Mouse (Mus musculus) neural tube, embryonic 11.5 days (tissue): Measurements from ENCODE around the gene Olfr1261. TPM values are rescaled to one million over a fixed set of nuclear protein-coding genes. Genes with fewer than 3 reads are reported as not detected.

Source experiments
- ATAC-seq: fragments of 200-750 bp; cut with Nextera tagmentation; 2 replicates; pipeline ENCODE4 v1.8.0; 2017; ENCODE audit warnings: moderate number of reproducible peaks, mild to moderate bottlenecking, moderate TSS enrichment, moderate library complexity; ENCODE audit not compliant: insufficient read depth, low FRiP score, low TSS enrichment
- DNase-seq: peaks from one replicate; pipeline ENCODE4 v3.0.0-alpha.2; 2015; ENCODE audit warnings: low spot score
- H3K27ac ChIP-seq: fragments of 300-500 bp; sonication (generic); 2 replicates; pipeline ENCODE4 v1.5.1; 2014; ENCODE audit warnings: low read depth, mild to moderate bottlenecking, low read length
- H3K27me3 ChIP-seq: fragments of 300-500 bp; sonication (generic); 2 replicates; pipeline ENCODE4 v1.6.1; 2014; ENCODE audit warnings: mild to moderate bottlenecking, low read length, mixed read lengths; ENCODE audit not compliant: control insufficient read depth, insufficient read depth
- H3K36me3 ChIP-seq: fragments of 300-500 bp; sonication (generic); 2 replicates; pipeline ENCODE4 v1.6.1; 2014; ENCODE audit warnings: mild to moderate bottlenecking, low read length, moderate library complexity, mixed read lengths; ENCODE audit not compliant: control insufficient read depth, insufficient read depth
- H3K4me1 ChIP-seq: fragments of 300-500 bp; sonication (generic); 2 replicates; pipeline ENCODE4 v1.6.1; 2014; ENCODE audit warnings: low read length, mixed read lengths; ENCODE audit not compliant: control insufficient read depth, insufficient read depth
- H3K4me2 ChIP-seq: fragments of 300-500 bp; sonication (generic); 2 replicates; pipeline ENCODE4 v1.6.1; 2014; ENCODE audit warnings: low read depth, mild to moderate bottlenecking, moderate library complexity
- H3K4me3 ChIP-seq: fragments of 300-500 bp; sonication (generic); 2 replicates; pipeline ENCODE4 v1.5.1; 2014; ENCODE audit warnings: low read depth, low read length
- H3K9ac ChIP-seq: fragments of 300-500 bp; sonication (generic); 2 replicates; pipeline ENCODE4 v1.6.1; 2014; ENCODE audit warnings: mild to moderate bottlenecking, low read length
- H3K9me3 ChIP-seq: fragments of 300-500 bp; sonication (generic); 2 replicates; pipeline ENCODE4 v1.6.1; 2016; ENCODE audit warnings: low read length; ENCODE audit not compliant: control insufficient read depth
- WGBS: fragments of 180-500 bp; shearing (Covaris S2); extraction: QIAGEN DNeasy Blood & Tissue Kit; methylation state at CpG from one replicate; pipeline ENCODE4 v1.1.7; 2014; 5-methylcytosine and 5-hydroxymethylcytosine counted together
- polyA plus RNA-seq: library from polyadenylated mRNA; unstranded; fragments of >200 nt; fragmentation: Nextera tagmentation; extraction: Ambion mirVana; gene quantifications from 2 replicates; pipeline ENCODE4 v1.2.1, GENCODE M21; 2014

Olfr1261 gene
- not detected in 2 replicates for polyA plus RNA-seq

GRCm38 (mm10) chr2:89990921-89991320, at the start of gene Olfr1261:
Olfr1261 (plus strand) TSS chr2:89991221.
- no peaks in the 10 kb centered on the region for H3K4me1 ChIP-seq
- no peaks in the 10 kb centered on the region for H3K9me3 ChIP-seq
- no peak for DNase-seq
- no peak within 1 kb of the TSS for H3K4me2 ChIP-seq
- H3K27ac ChIP-seq, result no peak within 1 kb of the TSS
- H3K36me3 ChIP-seq, result no peaks in the 10 kb centered on the region
- no peak for ATAC-seq
- H3K9ac ChIP-seq, result no peak within 1 kb of the TSS
- no peak within 1 kb of the TSS for H3K4me3 ChIP-seq
- no peaks in the 10 kb centered on the region for H3K27me3 ChIP-seq

DNA sequence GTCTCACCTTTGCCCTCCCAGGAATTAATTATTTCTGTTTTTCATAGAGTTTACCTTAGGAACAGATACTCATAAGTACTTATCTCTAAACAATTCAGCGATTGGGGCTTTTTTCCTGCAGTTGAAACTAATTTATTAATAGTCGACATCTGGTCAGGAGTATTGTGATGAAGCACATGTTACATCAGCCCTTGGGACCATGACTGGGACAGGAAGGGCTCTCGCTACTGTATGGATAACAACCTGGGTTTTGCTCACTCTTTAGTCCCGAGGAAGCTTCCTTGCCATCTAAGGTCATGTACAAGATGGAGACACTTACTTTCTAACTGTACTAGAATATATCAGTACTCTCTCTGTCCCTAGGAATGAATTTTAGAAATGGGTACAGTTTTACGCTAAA, 42.5 kb upstream of the Olfr1261 start, which contains the start of gene Olfr1259:
Gene Olfr1259 (minus strand): TSS at position 101 of the 400 bp plus-strand sequence.
- H3K9ac ChIP-seq, result no peak within 1 kb of the TSS
- DNase-seq (no peak), ATAC-seq (no peak)
- H3K4me2 ChIP-seq, result no peak within 1 kb of the TSS
- no peaks in the 10 kb centered on the region for H3K9me3 ChIP-seq
- H3K36me3 ChIP-seq, result no peaks in the 10 kb centered on the region
- H3K4me3 ChIP-seq, result no peak within 1 kb of the TSS
- no peak within 1 kb of the TSS for H3K27ac ChIP-seq
- H3K4me1 ChIP-seq, result no peaks in the 10 kb centered on the region
- H3K27me3 ChIP-seq, result no peaks in the 10 kb centered on the region
- 87% methylated on average over 5 of the region's 5 CpGs for WGBS

GRCm38 (mm10) chr2:89974184-89974583, 16.8 kb upstream of the Olfr1261 start, which contains the start of gene Olfr1260:
Olfr1260 (plus strand) TSS chr2:89974340.
- H3K4me2 ChIP-seq, result no peak within 1 kb of the TSS
- 72% methylated on average over 2 of the region's 2 CpGs for WGBS
- ATAC-seq, result no peak

DNA sequence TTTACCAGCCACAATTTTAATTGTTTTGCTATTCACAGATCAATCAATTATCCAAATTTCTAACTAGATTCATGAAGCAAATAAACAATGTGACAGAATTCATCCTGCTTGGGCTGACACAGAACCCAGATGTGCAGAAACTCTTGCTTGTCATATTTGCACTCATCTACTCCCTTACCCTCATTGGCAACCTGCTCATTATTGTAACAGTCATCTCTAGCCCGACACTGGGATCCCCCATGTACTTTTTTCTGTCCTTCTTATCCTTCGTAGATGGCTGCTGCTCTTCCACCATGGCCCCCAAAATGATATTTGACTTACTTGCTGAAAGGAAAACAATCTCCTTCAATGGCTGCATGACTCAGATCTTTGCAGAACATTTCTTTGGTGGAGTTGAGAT, 13.3 kb upstream of the Olfr1261 start:
- ATAC-seq (no peak), DNase-seq (no peak)
- H3K36me3 ChIP-seq, result no peaks in the 10 kb centered on the region
- no peak overlapping the region for H3K9ac ChIP-seq
- no peaks in the 10 kb centered on the region for H3K4me1 ChIP-seq
- WGBS, result 85% methylated on average over 2 of the region's 2 CpGs
- H3K27ac ChIP-seq, result no peak overlapping the region
- no peak overlapping the region for H3K4me2 ChIP-seq
- no peak overlapping the region for H3K4me3 ChIP-seq
- H3K27me3 ChIP-seq, result no peaks in the 10 kb centered on the region
- H3K9me3 ChIP-seq, result no peaks in the 10 kb centered on the region

More at GRCm38 (mm10) chr2:89974184-89974583, 16.8 kb upstream of the Olfr1261 start, which contains the start of gene Olfr1260:
- Histone ChIP-seq H3K27ac (no peak within 1 kb of the TSS), H3K9me3 (no peaks in the 10 kb centered on the region), H3K27me3 (no peaks in the 10 kb centered on the region), H3K36me3 (no peaks in the 10 kb centered on the region), H3K4me3 (no peak within 1 kb of the TSS), H3K9ac (no peak within 1 kb of the TSS), H3K4me1 (no peaks in the 10 kb centered on the region)
- DNase-seq, result no peak

GRCm38 (mm10) chr2:89999845-90000244, 8.8 kb downstream of the Olfr1261 start, which contains the start of gene Olfr1262:
Olfr1262 (plus strand) TSS chr2:90000145.
- no peaks in the 10 kb centered on the region for H3K27me3 ChIP-seq
- DNase-seq, result no peak
- no peaks in the 10 kb centered on the region for H3K9me3 ChIP-seq
- H3K27ac ChIP-seq, result no peak within 1 kb of the TSS
- H3K4me3 ChIP-seq, result no peak within 1 kb of the TSS
- no peaks in the 10 kb centered on the region for H3K4me1 ChIP-seq
- no peaks in the 10 kb centered on the region for H3K36me3 ChIP-seq
- H3K9ac ChIP-seq, result no peak within 1 kb of the TSS
- ATAC-seq, result no peak
- H3K4me2 ChIP-seq, result no peak within 1 kb of the TSS

DNA sequence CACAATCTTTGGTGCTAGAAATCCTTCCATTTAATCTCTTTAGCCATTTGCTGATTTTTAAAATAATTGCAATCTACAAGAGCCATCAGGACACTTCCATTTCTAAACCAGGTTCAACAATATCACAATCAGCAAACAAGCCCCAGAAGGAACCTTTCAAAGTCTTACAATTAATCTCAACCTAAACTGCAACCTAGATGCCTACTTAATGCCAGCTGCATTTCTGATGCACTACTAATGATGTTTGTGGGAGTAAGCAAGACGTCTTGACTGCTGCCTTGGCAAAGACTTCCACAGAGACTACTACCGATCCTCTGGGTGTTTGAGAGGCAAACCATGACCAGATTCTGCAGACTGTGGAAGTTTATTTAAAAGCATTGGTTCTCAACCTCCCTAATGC, 20.8 kb downstream of the Olfr1261 start, which contains the start of gene Olfr1263:
Gene Olfr1263 (plus strand): TSS at position 301 of the 400 bp plus-strand sequence.
- no peaks in the 10 kb centered on the region for H3K27me3 ChIP-seq
- H3K9me3 ChIP-seq, result no peaks in the 10 kb centered on the region
- H3K4me2 ChIP-seq, result no peak within 1 kb of the TSS
- ATAC-seq (no peak), DNase-seq (no peak)
- H3K4me3 ChIP-seq, result no peak within 1 kb of the TSS
- no peak within 1 kb of the TSS for H3K9ac ChIP-seq
- WGBS, result 86% methylated on average over 2 of the region's 2 CpGs
- H3K4me1 ChIP-seq, result no peaks in the 10 kb centered on the region
- H3K36me3 ChIP-seq, result no peaks in the 10 kb centered on the region
- H3K27ac ChIP-seq, result no peak within 1 kb of the TSS

GRCm38 (mm10) chr2:90025477-90025876, 34.5 kb downstream of the Olfr1261 start, which contains the start of gene Olfr1264:
Olfr1264 (minus strand) TSS chr2:90025577.
- Histone ChIP-seq H3K4me2 (no peak within 1 kb of the TSS), H3K36me3 (no peaks in the 10 kb centered on the region), H3K9ac (no peak within 1 kb of the TSS), H3K9me3 (no peaks in the 10 kb centered on the region), H3K4me3 (no peak within 1 kb of the TSS), H3K27me3 (no peaks in the 10 kb centered on the region), H3K4me1 (no peaks in the 10 kb centered on the region), H3K27ac (no peak within 1 kb of the TSS)
- ATAC-seq (no peak), DNase-seq (no peak)
- WGBS, result 80% methylated on average over 2 of the region's 2 CpGs

DNA sequence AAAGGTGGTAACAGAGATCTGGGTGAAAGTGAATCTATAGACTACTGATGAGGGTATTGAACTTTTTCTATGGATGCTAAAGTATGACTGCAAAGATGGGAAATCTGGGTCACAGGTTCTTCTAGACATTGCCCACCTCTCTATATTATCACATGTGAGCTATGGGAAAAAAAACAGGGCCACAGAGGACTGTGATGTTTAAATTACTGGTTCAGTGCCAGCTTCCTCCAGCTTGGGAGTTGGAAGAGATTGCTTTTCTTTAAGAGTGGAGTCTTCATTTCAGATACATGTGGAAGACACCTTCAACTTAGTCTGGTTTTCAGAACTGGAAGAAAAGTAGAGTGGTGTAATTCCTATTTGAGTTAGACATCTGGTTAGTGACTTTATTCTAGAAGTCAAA, 44.0 kb downstream of the Olfr1261 start, which contains the start of gene Olfr1265:
Gene Olfr1265 (plus strand): TSS at position 301 of the 400 bp plus-strand sequence.
- H3K4me1 ChIP-seq, result no peaks in the 10 kb centered on the region

More for the DNA sequence above, 44.0 kb downstream of the Olfr1261 start, which contains the start of gene Olfr1265:
- no peaks in the 10 kb centered on the region for H3K36me3 ChIP-seq
- no peaks in the 10 kb centered on the region for H3K9me3 ChIP-seq
- no peaks in the 10 kb centered on the region for H3K27me3 ChIP-seq
- no peak within 1 kb of the TSS for H3K9ac ChIP-seq
- H3K4me2 ChIP-seq, result no peak within 1 kb of the TSS
- no peak within 1 kb of the TSS for H3K27ac ChIP-seq
- DNase-seq, result no peak
- H3K4me3 ChIP-seq, result no peak within 1 kb of the TSS
- ATAC-seq, result no peak
